Mouse (Mus musculus) brain, embryonic 14.5 days (tissue): ENCODE measurements at regions not wholly inside any gene's neighbourhood (a gene's known extent, or its start where the extent isn't known, plus 50 kb on each side); places are given as distances from the start of the nearest gene placed in this dataset.

Experiments used
- DNase-seq: peaks from one replicate; pipeline ENCODE4 v3.0.0-alpha.2; 2011; ENCODE audit warnings: low read depth
- CTCF ChIP-seq: fragments of 200-500 bp; IDR thresholded peaks from 2 replicates; pipeline ENCODE4 v1.5.1; 2012; ENCODE audit warnings: inconsistent platforms, mild to moderate bottlenecking, moderate library complexity, borderline replicate concordance; ENCODE audit not compliant: insufficient read depth, insufficient read length; ENCODE audit errors: extremely low read depth
- POLR2A ChIP-seq: fragments of 200-500 bp; IDR thresholded peaks from 2 replicates; pipeline ENCODE4 v1.6.1; 2012; ENCODE audit warnings: mild to moderate bottlenecking, inconsistent platforms, borderline replicate concordance; ENCODE audit not compliant: poor library complexity, insufficient read depth, insufficient read length, severe bottlenecking; ENCODE audit errors: extremely low read depth

GRCm38 (mm10) chr9:11441241-11441997 lies 536.8 kb upstream of the Cntn5 start:
- DNase-seq, result peak; percentile 2

- TF ChIP-seq POLR2A, result no peak
- TF ChIP-seq CTCF, result no peak
- no peak for DNase-seq
Measured at GRCm38 (mm10) chr9:11436443-11437167, 532.0 kb upstream of the Cntn5 start.

GRCm38 (mm10) chr9:11436014-11436413 lies 531.4 kb upstream of the Cntn5 start:
- peak; percentile 5 for DNase-seq
- TF ChIP-seq CTCF, result no peak
- no peak for TF ChIP-seq POLR2A

GRCm38 (mm10) chr9:11435019-11435418 lies 530.4 kb upstream of the Cntn5 start:
- TF ChIP-seq CTCF (peak; percentile 49; the same call in 1 of the 2 replicates), POLR2A (no peak)
- peak; percentile 56 for DNase-seq

GRCm38 (mm10) chr9:11426473-11426872 lies 521.9 kb upstream of the Cntn5 start:
- TF ChIP-seq CTCF (no peak), POLR2A (no peak)
- DNase-seq, result no peak

GRCm38 (mm10) chr9:11396829-11397228 lies 492.3 kb upstream of the Cntn5 start:
- no peak for TF ChIP-seq POLR2A
- TF ChIP-seq CTCF, result no peak

GRCm38 (mm10) chr9:11381648-11382075 lies 477.1 kb upstream of the Cntn5 start:
- no peak for TF ChIP-seq CTCF
- TF ChIP-seq POLR2A, result no peak
- DNase-seq, result no peak

More at GRCm38 (mm10) chr9:11396829-11397228, 492.3 kb upstream of the Cntn5 start:
- no peak for DNase-seq

GRCm38 (mm10) chr9:11380531-11380930 lies 476.0 kb upstream of the Cntn5 start:
- TF ChIP-seq POLR2A, result no peak
- no peak for TF ChIP-seq CTCF
- no peak for DNase-seq

GRCm38 (mm10) chr9:11378046-11378445 lies 473.5 kb upstream of the Cntn5 start:
- no peak for DNase-seq
- no peak for TF ChIP-seq POLR2A
- TF ChIP-seq CTCF, result no peak

- no peak for TF ChIP-seq POLR2A
- TF ChIP-seq CTCF, result no peak
- DNase-seq, result no peak
Measured at GRCm38 (mm10) chr9:11377586-11377985, 473.0 kb upstream of the Cntn5 start.

- no peak for DNase-seq
- TF ChIP-seq CTCF (no peak), POLR2A (no peak)
Measured at GRCm38 (mm10) chr9:11373294-11373903, 468.8 kb upstream of the Cntn5 start.
